Mouse (Mus musculus) heart, adult 2 months (tissue): ENCODE measurements around the gene Rgl2.

Source experiments
- CTCF ChIP-seq: fragments of 200-600 bp; IDR thresholded peaks from 2 replicates; pipeline ENCODE4 v1.8.1; 2022; ENCODE audit warnings: antibody characterized with exemption, mild to moderate bottlenecking, moderate library complexity
- EP300 ChIP-seq: fragments of 200-500 bp; IDR thresholded peaks from 2 replicates; pipeline ENCODE4 v1.6.1; 2011; ENCODE audit warnings: low read depth, low read length, control low read depth; ENCODE audit not compliant: insufficient read depth
- POLR2A ChIP-seq: fragments of 200-500 bp; IDR thresholded peaks from 2 replicates; pipeline ENCODE4 v1.6.1; 2011; ENCODE audit warnings: mild to moderate bottlenecking, low read depth, low read length, control low read depth; ENCODE audit not compliant: insufficient read depth

GRCm38 (mm10) chr17:33913905-33914304 lies 15.4 kb upstream of the Rgl2 start:
- TF ChIP-seq POLR2A (no peak), CTCF (no peak), EP300 (no peak)
